Mouse (Mus musculus) embryonic facial prominence, embryonic 11.5 days (tissue): Measurements from ENCODE around the gene Eno4. TPM values are rescaled to one million over a fixed set of nuclear protein-coding genes. Genes with fewer than 3 reads are reported as not detected.
"Not testable (repeated sequence)": the region's sequence is repeated elsewhere in the genome, so short reads cannot be mapped to it uniquely, and the experiment has no call there.

ENCODE experiments used
- ATAC-seq: fragments of 200-750 bp; cut with Nextera tagmentation; replicated peaks from 2 replicates; pipeline ENCODE4 v1.8.0; 2017; ENCODE audit warnings: low read depth; ENCODE audit not compliant: insufficient number of reproducible peaks, low FRiP score, low TSS enrichment
- DNase-seq: peaks from one replicate; pipeline ENCODE4 v3.0.0-alpha.2; 2015; ENCODE audit warnings: low spot score
- H3K27ac ChIP-seq: fragments of 300-500 bp; sonication (generic); replicated peaks from 2 replicates; pipeline ENCODE4 v1.5.1; 2014; ENCODE audit warnings: mild to moderate bottlenecking, low read depth, low read length, control low read depth
- H3K27me3 ChIP-seq: fragments of 300-500 bp; sonication (generic); 2 replicates; pipeline ENCODE4 v1.6.1; 2014; ENCODE audit warnings: mild to moderate bottlenecking, low read length, moderate library complexity, mixed read lengths; ENCODE audit not compliant: control insufficient read depth, insufficient read depth
- H3K36me3 ChIP-seq: fragments of 300-500 bp; sonication (generic); replicated peaks from 2 replicates; pipeline ENCODE4 v1.6.1; 2014; ENCODE audit warnings: low read depth, mild to moderate bottlenecking, low read length, moderate library complexity, mixed read lengths; ENCODE audit not compliant: control insufficient read depth, insufficient read depth
- H3K4me1 ChIP-seq: fragments of 300-500 bp; sonication (generic); 2 replicates; pipeline ENCODE4 v1.6.1; 2014; ENCODE audit warnings: low read length, mixed read lengths; ENCODE audit not compliant: control insufficient read depth, insufficient read depth
- H3K4me2 ChIP-seq: fragments of 300-500 bp; sonication (generic); 2 replicates; pipeline ENCODE4 v1.6.1; 2014; ENCODE audit warnings: low read depth, mild to moderate bottlenecking, control low read depth, low read length, moderate library complexity
- H3K4me3 ChIP-seq: fragments of 300-500 bp; sonication (generic); 2 replicates; pipeline ENCODE4 v1.5.1; 2014; ENCODE audit warnings: low read depth, low read length, control low read depth
- H3K9ac ChIP-seq: fragments of 300-500 bp; sonication (generic); replicated peaks from 2 replicates; pipeline ENCODE4 v1.6.1; 2014; ENCODE audit warnings: mild to moderate bottlenecking, control low read depth, low read length
- H3K9me3 ChIP-seq: fragments of 300-500 bp; sonication (generic); replicated peaks from 2 replicates; pipeline ENCODE4 v1.6.1; 2016; ENCODE audit warnings: mild to moderate bottlenecking, low read length, inconsistent platforms, mixed read lengths; ENCODE audit not compliant: control insufficient read depth
- WGBS: fragments of 180-500 bp; shearing (Covaris S2); extraction: QIAGEN DNeasy Blood & Tissue Kit; methylation state at CpG from one replicate; pipeline ENCODE4 v1.1.7; 2014; 5-methylcytosine and 5-hydroxymethylcytosine counted together
- polyA plus RNA-seq: library from polyadenylated mRNA; unstranded; fragments of >200 nt; fragmentation: Nextera tagmentation; extraction: Ambion mirVana; gene quantifications from 2 replicates; pipeline ENCODE4 v1.2.1, GENCODE M21; 2014

The Eno4 gene
- polyA plus RNA-seq, result 0.54 and 0.66 TPM in 2 replicates

- ATAC-seq (peak; percentile 96), DNase-seq (peak; percentile 98)
- peak within 1 kb of the TSS; percentile 32; the same call in 1 of the 2 replicates for H3K27ac ChIP-seq
- H3K4me1 ChIP-seq, result no peaks in the 10 kb centered on the region
- peak within 1 kb of the TSS; percentile 61 for H3K4me3 ChIP-seq
- H3K36me3 ChIP-seq, result no peaks in the 10 kb centered on the region
- H3K9me3 ChIP-seq, result no peaks in the 10 kb centered on the region
- under 1% methylated on average over 65 of the region's 65 CpGs for WGBS
- H3K4me2 ChIP-seq, result peak within 1 kb of the TSS; percentile 86
- H3K9ac ChIP-seq, result peak within 1 kb of the TSS; percentile 92
- H3K27me3 ChIP-seq, result no peaks in the 10 kb centered on the region
These were observed at the start of gene Eno4, which contains the start of gene Hspa12a for GRCm38 (mm10) chr19:58942841-58943828. Gene Eno4, plus strand, starts transcription at chr19:58943425. Gene Hspa12a, minus strand, starts transcription at chr19:58943654.

- Histone ChIP-seq H3K9me3 (no peaks in the 10 kb centered on the region), H3K9ac (no peak overlapping the region), H3K27ac (no peak overlapping the region), H3K4me2 (no peak overlapping the region), H3K36me3 (no peaks in the 10 kb centered on the region), H3K4me1 (no peaks in the 10 kb centered on the region), H3K4me3 (no peak overlapping the region), H3K27me3 (no peaks in the 10 kb centered on the region)
- DNase-seq, result no peak
- 73% methylated on average over 3 of the region's 3 CpGs for WGBS
- ATAC-seq, result no peak
These were observed 47.0 kb upstream of the Eno4 start for GRCm38 (mm10) chr19:58896216-58896615.

- not testable (repeated sequence) for H3K9me3 ChIP-seq, H3K9ac ChIP-seq, ATAC-seq, H3K36me3 ChIP-seq, H3K4me1 ChIP-seq, H3K4me3 ChIP-seq, H3K27ac ChIP-seq, DNase-seq, H3K27me3 ChIP-seq, H3K4me2 ChIP-seq
- 84% methylated on average over 10 of the region's 10 CpGs for WGBS
These were observed 42.8 kb upstream of the Eno4 start for GRCm38 (mm10) chr19:58900471-58900870.

GRCm38 (mm10) chr19:58903079-58903898 is 39.9 kb upstream of the Eno4 start:
- H3K27me3 ChIP-seq, result no peaks in the 10 kb centered on the region
- no peaks in the 10 kb centered on the region for H3K9me3 ChIP-seq
- ATAC-seq, result peak; percentile 56; the same call in 1 of the 2 replicates
- peak overlapping the region; percentile 34; the same call in 1 of the 2 replicates for H3K9ac ChIP-seq
- WGBS, result 67% methylated on average over 7 of the region's 7 CpGs
- peak overlapping the region; percentile 24; the same call in 1 of the 2 replicates for H3K4me3 ChIP-seq
- no peak overlapping the region for H3K27ac ChIP-seq
- peak overlapping the region; percentile 30 for H3K4me2 ChIP-seq
- no peaks in the 10 kb centered on the region for H3K4me1 ChIP-seq
- no peaks in the 10 kb centered on the region for H3K36me3 ChIP-seq
- DNase-seq, result no peak

GRCm38 (mm10) chr19:58903899-58904327 is 39.3 kb upstream of the Eno4 start:
- Histone ChIP-seq H3K4me1 (no peaks in the 10 kb centered on the region), H3K9me3 (no peaks in the 10 kb centered on the region), H3K36me3 (no peaks in the 10 kb centered on the region), H3K27ac (no peak overlapping the region), H3K4me3 (peak overlapping the region; percentile 24), H3K27me3 (no peaks in the 10 kb centered on the region), H3K4me2 (peak overlapping the region; percentile 30), H3K9ac (peak overlapping the region; percentile 34; the same call in 1 of the 2 replicates)
- peak; percentile 39; the same call in 1 of the 2 replicates for ATAC-seq
- WGBS, result 1% methylated on average over 11 of the region's 11 CpGs
- peak; percentile 93 for DNase-seq

- no peaks in the 10 kb centered on the region for H3K9me3 ChIP-seq
- no peak overlapping the region for H3K4me3 ChIP-seq
- H3K27me3 ChIP-seq, result no peaks in the 10 kb centered on the region
- no peaks in the 10 kb centered on the region for H3K36me3 ChIP-seq
- DNase-seq (peak; percentile 30), ATAC-seq (no peak)
- H3K4me2 ChIP-seq, result no peak overlapping the region
- WGBS, result 59% methylated on average over 9 of the region's 9 CpGs
- no peak overlapping the region for H3K27ac ChIP-seq
- no peak overlapping the region for H3K9ac ChIP-seq
- H3K4me1 ChIP-seq, result no peaks in the 10 kb centered on the region
These were observed 36.5 kb upstream of the Eno4 start for GRCm38 (mm10) chr19:58906685-58907084.

GRCm38 (mm10) chr19:58908018-58908417 is 35.2 kb upstream of the Eno4 start:
- H3K4me1 ChIP-seq, result no peaks in the 10 kb centered on the region
- H3K4me2 ChIP-seq, result no peak overlapping the region
- H3K9ac ChIP-seq, result no peak overlapping the region
- H3K9me3 ChIP-seq, result no peaks in the 10 kb centered on the region
- no peak overlapping the region for H3K27ac ChIP-seq
- ATAC-seq (no peak), DNase-seq (peak; percentile 19)
- H3K27me3 ChIP-seq, result no peaks in the 10 kb centered on the region
- no peak overlapping the region for H3K4me3 ChIP-seq
- no peaks in the 10 kb centered on the region for H3K36me3 ChIP-seq
- 67% methylated on average over 10 of the region's 10 CpGs for whole genome bisulfite sequencing
